Mouse (Mus musculus) lung, postnatal 0 days (tissue): ENCODE data around the gene Ptprt.

Experiments
- CTCF ChIP-seq: IDR thresholded peaks from 2 replicates; pipeline ENCODE4 v1.5.1; 2016; ENCODE audit warnings: antibody characterized with exemption, mild to moderate bottlenecking
- EP300 ChIP-seq: IDR thresholded peaks from 2 replicates; pipeline ENCODE4 v1.6.1; 2016; ENCODE audit warnings: antibody characterized with exemption, mild to moderate bottlenecking, control low read depth

GRCm38 (mm10) chr2:162251272-162251671 lies 409.7 kb downstream of the Ptprt start:
- no peak for TF ChIP-seq CTCF
- no peak for TF ChIP-seq EP300
